Comparison of ENCODE assay signal across 21 mouse cellular contexts in genomic region chr19:26026103-26026502, GRCm38 (mm10).
"Had no signal": no experiment of that assay in that cellular context is flagged by ENCODE, and none has a peak within 500 bp of the region (broad histone marks: within the 10 kb centered on the region; RNA-seq: fewer than 3 reads in every experiment).

No protein-coding gene starts in this region.

- ATAC-seq: intestine, postnatal 0 days; liver, postnatal 0 days; lung, postnatal 0 days; midbrain, embryonic 15.5 days had no signal

- DNase-seq: kidney, postnatal 25 days; layer of hippocampus, postnatal 36 days; liver, postnatal 0 days; lung, embryonic 14.5 days; right cerebral cortex, adult 18-20 months; right cerebral cortex, postnatal 14 days; right cerebral cortex, postnatal 4 days; spleen, adult 18-20 months; thymus, postnatal 25 days had no signal

- H3K9me3 ChIP-seq: limb, embryonic 12.5 days; midbrain, embryonic 12.5 days; midbrain, embryonic 15.5 days; neural tube, embryonic 13.5 days; stomach, embryonic 15.5 days had no signal

- H3K36me3 ChIP-seq: limb, embryonic 12.5 days; midbrain, embryonic 12.5 days; midbrain, embryonic 15.5 days; neural tube, embryonic 13.5 days; stomach, embryonic 15.5 days had no signal

- H3K27ac ChIP-seq: kidney, postnatal 0 days; left cerebral cortex, adult 2 months; limb, embryonic 12.5 days; liver, embryonic 14.5 days; macrophage; midbrain, embryonic 12.5 days; midbrain, embryonic 15.5 days; neural tube, embryonic 13.5 days; stomach, embryonic 15.5 days had no signal

- H3K27me3 ChIP-seq: limb, embryonic 12.5 days; midbrain, embryonic 12.5 days; midbrain, embryonic 15.5 days; neural tube, embryonic 13.5 days; stomach, embryonic 15.5 days had no signal

- H3K4me1 ChIP-seq: limb, embryonic 12.5 days; midbrain, embryonic 12.5 days; midbrain, embryonic 15.5 days; neural tube, embryonic 13.5 days; stomach, embryonic 15.5 days had no signal

- H3K9ac ChIP-seq: limb, embryonic 12.5 days; liver, embryonic 14.5 days; liver, postnatal 0 days; lung, embryonic 14.5 days; midbrain, embryonic 12.5 days; midbrain, embryonic 15.5 days; neural tube, embryonic 13.5 days; stomach, embryonic 15.5 days had no signal

- H3K4me3 ChIP-seq: left cerebral cortex, adult 2 months; limb, embryonic 12.5 days; midbrain, embryonic 12.5 days; midbrain, embryonic 15.5 days; neural tube, embryonic 13.5 days; stomach, embryonic 15.5 days had no signal

- H3K4me2 ChIP-seq: limb, embryonic 12.5 days; liver, embryonic 11.5 days; lung, embryonic 14.5 days; midbrain, embryonic 12.5 days; midbrain, embryonic 15.5 days; neural tube, embryonic 13.5 days; stomach, embryonic 15.5 days had no signal
